Mouse (Mus musculus) heart, adult 2 months (tissue): ENCODE data around the gene Rslcan18. TPM values are rescaled to one million over a fixed set of nuclear protein-coding genes. Genes with fewer than 3 reads are reported as not detected.

Experiments used
- DNase-seq, 2 experiments: peaks; one replicate each; pipeline ENCODE4 v3.0.0; 2021
- H3K27ac ChIP-seq: fragments of 200-600 bp; 2 replicates; pipeline ENCODE4 v1.8.1; 2022
- H3K27me3 ChIP-seq: fragments of 200-500 bp; 2 replicates; pipeline ENCODE4 v1.6.1; 2012; ENCODE audit warnings: mild to moderate bottlenecking, low read length, inconsistent platforms, mixed read lengths; ENCODE audit not compliant: control insufficient read depth, insufficient read depth
- H3K36me3 ChIP-seq: fragments of 200-500 bp; 2 replicates; pipeline ENCODE4 v1.6.1; 2012; ENCODE audit warnings: low read length, inconsistent platforms; ENCODE audit not compliant: control insufficient read depth, insufficient read depth
- H3K4me1 ChIP-seq: fragments of 200-500 bp; 2 replicates; pipeline ENCODE4 v1.6.1; 2011; ENCODE audit warnings: low read length; ENCODE audit not compliant: control insufficient read depth, insufficient read depth
- H3K4me3 ChIP-seq: fragments of 200-600 bp; 2 replicates; pipeline ENCODE4 v1.8.1; 2022
- H3K79me2 ChIP-seq: fragments of 200-500 bp; replicated peaks from 2 replicates; pipeline ENCODE4 v1.6.1; 2012; ENCODE audit warnings: mild to moderate bottlenecking, inconsistent platforms, low read length, moderate library complexity, mixed read lengths; ENCODE audit not compliant: control insufficient read depth, insufficient read depth
- H3K9ac ChIP-seq: fragments of 200-500 bp; 2 replicates; pipeline ENCODE4 v1.6.1; 2012; ENCODE audit warnings: low read depth, mild to moderate bottlenecking, control low read depth, inconsistent platforms, low read length, mixed read lengths
- CTCF ChIP-seq: fragments of 200-600 bp; IDR thresholded peaks from 2 replicates; pipeline ENCODE4 v1.8.1; 2022; ENCODE audit warnings: antibody characterized with exemption, mild to moderate bottlenecking, moderate library complexity
- EP300 ChIP-seq: fragments of 200-500 bp; IDR thresholded peaks from 2 replicates; pipeline ENCODE4 v1.6.1; 2011; ENCODE audit warnings: low read depth, low read length, control low read depth; ENCODE audit not compliant: insufficient read depth
- POLR2A ChIP-seq: fragments of 200-500 bp; IDR thresholded peaks from 2 replicates; pipeline ENCODE4 v1.6.1; 2011; ENCODE audit warnings: mild to moderate bottlenecking, low read depth, low read length, control low read depth; ENCODE audit not compliant: insufficient read depth
- WGBS: fragments of 180-500 bp; shearing (Covaris S2); methylation state at CpG from one replicate; pipeline ENCODE4 v1.1.7; 2018; 5-methylcytosine and 5-hydroxymethylcytosine counted together
- intact Hi-C: fragments of 180-260 bp; cut with DNase I; formaldehyde crosslinking; loops from one replicate; pipeline ENCODE4 v1.15.1; 2025
- polyA plus RNA-seq: library from polyadenylated mRNA; depleted of rRNA; stranded (reverse); fragments of >200 nt; gene quantifications from 2 replicates; pipeline ENCODE4 v1.2.3, GENCODE M21; 2012; rRNA removed
- total RNA-seq, 2 experiments: library from RNA; stranded (reverse); gene quantifications; 2 replicates each; pipeline ENCODE4 v1.2.3; 2021

The Rslcan18 gene
- total and polyA plus RNA-seq, 3 experiments, result 0.29 to 1.1 (median 0.70) TPM

GRCm38 (mm10) chr13:67062427-67062826, 53.6 kb downstream of the Rslcan18 start:
- Histone ChIP-seq H3K4me1 (no peaks in the 10 kb centered on the region), H3K27me3 (no peaks in the 10 kb centered on the region), H3K36me3 (no peaks in the 10 kb centered on the region), H3K79me2 (0 out of 2 replicates have a peak, but pooled peaks cover 2% of the 10 kb centered on the region), H3K27ac (no peak overlapping the region), H3K4me3 (no peak overlapping the region), H3K9ac (no peak overlapping the region)
- WGBS, result 53% methylated on average over 7 of the region's 7 CpGs
- intact Hi-C loops, result loop anchor here (5.0 kb wide), 2 partner anchors 110 to 125 kb away; partner anchors contain the start of gene Rsl1
- no peak for TF ChIP-seq CTCF
- TF ChIP-seq EP300, result no peak
- TF ChIP-seq POLR2A, result no peak
- DNase-seq, result no peak

DNA sequence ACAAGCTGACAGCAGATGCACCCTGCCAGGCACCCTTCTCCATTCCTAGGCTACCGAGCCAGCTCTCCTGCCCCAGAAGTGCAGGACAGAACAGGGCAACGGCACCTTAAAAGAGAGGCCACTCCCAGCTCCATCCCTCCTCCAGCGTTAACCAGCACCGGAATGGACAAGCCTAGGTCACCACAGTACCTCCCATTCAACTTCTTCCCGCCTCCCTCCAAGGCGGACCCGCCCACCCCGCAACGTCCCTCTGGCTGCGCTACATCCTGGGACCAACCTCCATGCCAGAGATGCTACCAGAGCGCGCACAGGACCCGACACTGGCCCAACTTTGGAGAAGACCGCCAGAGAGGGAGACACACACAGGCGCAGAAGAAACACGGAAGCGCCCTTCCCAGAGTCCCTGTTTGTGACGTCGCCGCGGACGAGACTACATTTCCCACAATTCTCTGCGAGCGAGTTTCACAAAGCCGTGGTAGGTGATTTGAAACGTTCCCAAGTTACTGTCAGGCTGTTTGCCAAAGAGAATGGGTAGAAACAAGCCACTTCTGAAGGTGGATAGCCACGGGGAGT, 55.2 kb downstream of the Rslcan18 start, which contains the start of gene Zfp712:
Gene Zfp712, minus strand, starts transcription at position 385 of the 573 bp plus-strand sequence.
- WGBS, result under 1% methylated on average over 27 of the region's 27 CpGs
- intact Hi-C loops, result loop anchor here (1.0 to 5.0 kb wide), 4 partner anchors 20 to 124 kb away; partner anchors contain the start of genes Gm28557 and Rsl1
- Histone ChIP-seq H3K36me3 (no peaks in the 10 kb centered on the region), H3K4me3 (peak within 1 kb of the TSS; percentile 79), H3K79me2 (peaks cover 2% of the 10 kb centered on the region; the same call in 1 of the 2 replicates), H3K4me1 (no peaks in the 10 kb centered on the region), H3K27me3 (no peaks in the 10 kb centered on the region), H3K9ac (peak within 1 kb of the TSS; percentile 61), H3K27ac (peak within 1 kb of the TSS; percentile 75)
- peak; percentile 93 to 94 for DNase-seq
- TF ChIP-seq POLR2A (peak; percentile 39; the same call in 1 of the 2 replicates), CTCF (no peak)

DNA sequence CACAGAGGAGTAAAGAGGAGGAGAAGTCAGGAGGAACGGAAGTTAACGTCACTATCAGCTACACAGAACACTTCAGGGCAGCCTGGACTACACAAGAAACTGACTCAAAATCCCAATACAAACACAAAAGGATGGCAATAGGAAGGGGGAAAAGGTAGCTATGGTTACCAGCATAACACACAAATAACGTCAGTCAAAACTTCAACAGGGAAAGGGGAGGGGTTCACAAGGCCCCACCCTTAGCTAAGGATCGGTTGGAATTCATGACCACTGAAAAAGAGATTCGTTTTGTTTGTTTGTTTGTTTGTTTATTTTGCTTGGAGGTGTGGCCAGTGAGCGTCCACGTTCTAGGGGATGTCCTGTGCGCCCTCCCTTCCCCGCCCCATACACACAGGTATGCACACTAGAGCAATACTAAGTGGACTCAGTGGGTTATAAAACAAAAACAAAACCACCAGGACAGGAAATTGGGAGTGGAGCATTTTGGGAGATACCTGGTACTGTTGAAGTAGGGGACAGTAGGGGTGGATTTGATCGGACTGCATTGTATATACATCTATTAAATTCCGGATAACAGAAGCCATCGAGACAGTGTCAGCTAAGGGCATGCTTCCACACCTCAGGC, 55.8 kb downstream of the Rslcan18 start:
- H3K4me3 ChIP-seq, result peak overlapping the region; percentile 79
- WGBS, result 3% methylated on average over 12 of the region's 12 CpGs
- peak overlapping the region; percentile 75 for H3K27ac ChIP-seq
- H3K79me2 ChIP-seq, result peaks cover 3% of the 10 kb centered on the region; the same call in 1 of the 2 replicates
- H3K36me3 ChIP-seq, result no peaks in the 10 kb centered on the region
- H3K27me3 ChIP-seq, result no peaks in the 10 kb centered on the region
- TF ChIP-seq POLR2A, result no peak
- no peak for TF ChIP-seq EP300
- TF ChIP-seq CTCF, result no peak
- DNase-seq, result no peak
- no peaks in the 10 kb centered on the region for H3K4me1 ChIP-seq
- intact Hi-C loops, result loop anchor here (2.0 to 5.0 kb wide), 3 partner anchors 49 to 123 kb away; partner anchors contain the start of genes Gm28557 and Rsl1
- peak overlapping the region; percentile 61 for H3K9ac ChIP-seq

Other genes with a start within 250 kb of the Rslcan18 start
- gene Gm10767, start 211.3 kb downstream of the Rslcan18 start, total RNA-seq, result under 1 TPM; 0.76 to 0.98 TPM
- gene Gm10767, start 211.3 kb downstream of the Rslcan18 start, polyA plus RNA-seq, result 0.18 and 0.61 TPM in 2 replicates
- gene Zfp712, start 55.1 kb downstream of the Rslcan18 start, total RNA-seq, result 1 to 10 TPM; 1.5 to 1.6 TPM
- 0.23 and 0.70 TPM in 2 replicates for gene Zfp712, start 55.1 kb downstream of the Rslcan18 start, polyA plus RNA-seq
- gene Zfp708, start 18.3 kb downstream of the Rslcan18 start, total RNA-seq, result 1 to 10 TPM; 1.1 to 1.2 TPM
- gene Zfp708, start 18.3 kb downstream of the Rslcan18 start, polyA plus RNA-seq, result 0.10 and 1.1 TPM in 2 replicates
- 1 to 10 TPM; 3.5 to 4.0 TPM for gene Gm28557, start 7.7 kb downstream of the Rslcan18 start, total RNA-seq
- 1.2 and 2.0 TPM in 2 replicates for gene Gm28557, start 7.7 kb downstream of the Rslcan18 start, polyA plus RNA-seq
- gene Zfp759, start 5.4 kb upstream of the Rslcan18 start, total RNA-seq, result 1 to 10 TPM; 4.0 to 8.2 TPM
- 0.59 and 1.5 TPM in 2 replicates for gene Zfp759, start 5.4 kb upstream of the Rslcan18 start, polyA plus RNA-seq
- 1 to 10 TPM; 3.0 to 3.4 TPM for gene Rsl1, start 56.9 kb upstream of the Rslcan18 start, total RNA-seq
- gene Rsl1, start 56.9 kb upstream of the Rslcan18 start, polyA plus RNA-seq, result 1.5 and 2.5 TPM in 2 replicates
- gene Zfp455, start 78.2 kb upstream of the Rslcan18 start, total RNA-seq, result 1 to 10 TPM in 1 of 2 experiments, under 1 TPM in 1; 0.66 to 1.1 TPM
- 0.33 and 0.35 TPM in 2 replicates for gene Zfp455, start 78.2 kb upstream of the Rslcan18 start, polyA plus RNA-seq
- gene Zfp458, start 162.2 kb upstream of the Rslcan18 start, total RNA-seq, result 1 to 10 TPM; 1.5 to 2.3 TPM
- 0.25 and 0.67 TPM in 2 replicates for gene Zfp458, start 162.2 kb upstream of the Rslcan18 start, polyA plus RNA-seq
- gene Zfp457, start 190.2 kb upstream of the Rslcan18 start, total RNA-seq, result 1 to 10 TPM; 2.8 to 3.2 TPM
- 1.0 and 2.6 TPM in 2 replicates for gene Zfp457, start 190.2 kb upstream of the Rslcan18 start, polyA plus RNA-seq
- 1 to 10 TPM; 2.2 to 2.3 TPM for gene Zfp595, start 216.3 kb upstream of the Rslcan18 start, total RNA-seq
- 0.66 and 1.1 TPM in 2 replicates for gene Zfp595, start 216.3 kb upstream of the Rslcan18 start, polyA plus RNA-seq
- gene Gm28044, start 244.3 kb upstream of the Rslcan18 start, total RNA-seq, result 1 to 10 TPM in 1 of 2 experiments, under 1 TPM in 1; 0.89 to 1.6 TPM
- 1.1 TPM in 1 of 2 replicates, not detected in the other for gene Gm28044, start 244.3 kb upstream of the Rslcan18 start, polyA plus RNA-seq
- gene Zfp953, start 244.3 kb upstream of the Rslcan18 start, total RNA-seq, result 1 to 10 TPM in 1 of 2 experiments, under 1 TPM in 1; 0.86 to 1.0 TPM
- 0.25 and 0.59 TPM in 2 replicates for gene Zfp953, start 244.3 kb upstream of the Rslcan18 start, polyA plus RNA-seq